Mouse (Mus musculus): ENCODE results near the gene Plk1.

Gene Plk1

DNA sequence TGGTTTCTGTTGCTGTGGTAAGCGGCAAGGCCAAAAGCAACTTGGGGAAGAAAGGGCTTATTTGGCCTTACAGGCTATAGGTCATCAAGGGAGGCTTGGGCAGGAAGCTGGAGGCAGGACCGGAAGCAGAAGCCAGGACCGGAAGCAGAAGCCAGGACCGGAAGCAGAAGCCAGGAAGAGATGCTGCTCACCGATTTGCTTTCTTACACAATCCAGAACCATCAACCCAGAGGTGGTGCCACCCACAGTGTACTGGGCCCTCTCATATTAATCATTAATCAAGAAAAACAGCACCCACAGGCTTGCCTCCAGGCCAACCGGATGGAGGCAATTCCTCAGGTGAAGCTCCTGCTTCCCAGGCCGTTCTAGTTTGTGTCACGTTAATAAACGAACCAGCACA lies 37.5 kb downstream of the Plk1 start:
- DNase-seq, result peak; percentile 35 to 54

DNA sequence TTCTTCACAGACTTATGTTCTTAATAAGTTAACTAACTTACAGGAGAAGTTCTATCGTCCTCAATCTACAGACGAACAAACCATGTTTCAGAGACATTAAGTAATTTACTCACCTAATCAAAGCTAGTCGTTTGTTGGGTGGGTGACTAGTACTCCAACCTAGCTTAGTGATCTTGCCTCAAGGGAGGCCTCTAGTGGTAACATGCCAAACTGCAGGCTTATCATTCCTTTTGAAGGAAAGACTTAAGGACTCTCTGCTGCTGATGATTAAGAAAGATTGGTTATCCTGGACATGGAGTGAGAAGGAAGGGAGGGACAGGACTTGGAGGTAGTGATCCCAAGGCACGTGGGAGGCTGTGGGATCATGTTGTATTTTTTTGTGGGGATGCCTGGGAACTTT lies 38.1 kb downstream of the Plk1 start:
- DNase-seq, result peak; percentile 42 to 76

DNA sequence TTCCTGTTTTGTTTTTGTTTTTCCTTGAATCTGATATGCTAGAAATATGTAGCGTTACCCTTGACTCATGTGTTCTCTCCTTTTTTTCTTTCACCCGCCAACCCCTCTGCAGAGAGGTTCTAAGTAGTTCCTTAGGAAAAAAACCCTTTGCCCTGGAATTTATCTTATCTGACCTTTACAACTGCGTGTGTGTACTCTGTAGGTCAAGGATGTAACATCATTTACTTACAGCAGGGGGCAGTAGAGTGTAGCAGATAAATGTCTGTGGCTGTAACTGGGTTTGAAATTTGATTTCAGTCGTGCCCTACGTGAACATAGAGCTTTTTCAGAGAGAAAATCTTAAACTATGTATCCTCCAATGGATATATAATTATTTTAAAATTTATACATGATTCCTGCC lies 40.1 kb downstream of the Plk1 start:
- peak in 1 of 2 experiments; percentile 9 for DNase-seq

DNA sequence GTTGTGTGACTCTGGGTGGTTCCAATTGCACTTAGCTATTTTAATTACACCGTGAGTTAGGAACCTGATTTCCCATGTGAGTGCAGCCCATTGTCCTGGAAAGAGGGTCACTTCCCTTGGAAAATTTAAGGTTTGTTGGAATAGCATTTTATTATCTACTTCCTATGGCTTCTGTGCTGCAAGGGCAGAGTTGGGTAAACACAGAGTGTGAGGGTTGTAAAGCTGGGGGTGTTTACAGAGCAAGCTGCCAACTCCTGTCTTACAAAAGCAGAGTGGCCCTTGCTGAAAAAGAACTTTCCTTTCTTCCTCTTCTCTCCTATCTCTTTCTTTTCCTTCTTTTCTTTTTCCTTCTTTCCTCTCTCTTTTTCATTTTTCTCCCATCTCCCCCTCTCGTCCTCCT lies 44.7 kb downstream of the Plk1 start:
- DNase-seq, result no peak

DNA sequence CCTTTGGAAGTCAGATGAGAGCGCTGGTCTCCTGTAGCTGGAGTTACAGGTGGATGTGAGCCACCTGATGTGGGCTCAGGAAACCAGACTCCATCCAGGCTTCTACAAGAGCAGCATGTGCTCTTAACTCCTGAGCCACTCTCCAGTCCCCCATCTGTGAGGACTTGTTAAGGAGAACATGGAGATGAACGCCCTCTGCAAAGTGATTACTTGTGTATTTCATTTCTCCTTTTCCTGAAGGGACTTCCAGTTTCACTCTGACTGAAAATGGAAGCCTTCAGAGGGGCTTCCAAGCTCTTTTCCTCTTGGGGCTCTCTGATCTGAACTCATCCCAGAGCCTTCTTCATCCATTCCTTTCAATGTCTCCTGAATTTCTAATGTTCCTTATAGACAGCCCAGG lies 46.9 kb downstream of the Plk1 start:
- no peak for DNase-seq

DNA sequence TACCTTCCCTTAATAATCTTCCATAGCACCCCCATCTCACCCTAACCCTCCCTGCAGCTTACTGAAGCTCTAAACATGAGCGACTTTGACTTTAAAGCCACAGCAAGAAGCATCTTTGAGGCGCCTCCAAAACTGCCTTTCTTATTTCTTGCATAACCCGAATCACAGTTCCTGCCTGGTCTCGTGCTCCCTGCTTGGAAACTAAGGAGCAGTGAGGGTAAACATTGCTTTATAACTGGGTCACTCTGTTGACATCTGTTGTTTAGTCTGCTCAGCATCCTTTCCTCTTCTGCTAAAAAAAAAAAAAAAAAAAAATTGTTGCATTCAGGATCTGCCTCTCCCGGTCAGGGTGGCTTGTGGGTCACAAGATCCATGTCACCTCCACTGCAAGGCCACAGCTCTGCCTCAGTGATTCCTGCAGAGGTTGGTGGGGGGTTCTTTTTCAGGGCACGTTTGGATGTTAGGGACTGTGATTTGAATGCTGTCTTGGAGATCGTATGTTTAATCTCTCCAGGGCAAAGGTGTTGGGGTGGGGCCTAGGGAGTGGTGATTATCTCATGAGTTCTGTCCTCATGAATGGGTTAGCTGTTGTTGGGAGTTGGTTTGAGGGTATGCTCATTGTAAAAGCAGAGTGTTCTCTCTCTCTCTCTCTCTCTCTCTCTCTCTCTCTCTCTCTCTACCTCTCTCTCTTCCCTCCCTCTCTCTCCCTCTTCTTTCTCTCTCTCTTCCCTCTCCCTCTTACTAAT lies 49.2 kb downstream of the Plk1 start:
- no peak for DNase-seq

- DNase-seq, result peak; percentile 11 to 32
Measured at GRCm38 (mm10) chr7:122219315-122219801, 60.1 kb downstream of the Plk1 start, which contains the start of gene Chp2. TSS of gene Chp2 (plus strand) at chr7:122219496.

All from kidney, adult 8-10 months (tissue).